Mouse (Mus musculus) testis, adult 2 months (tissue): ENCODE measurements around the gene Actn3. TPM values are rescaled to one million over a fixed set of nuclear protein-coding genes. Genes with fewer than 3 reads are reported as not detected.
"Not testable (repeated sequence)": the region's sequence is repeated elsewhere in the genome, so short reads cannot be mapped to it uniquely, and the experiment has no call there.

Source experiments
- H3K27ac ChIP-seq: fragments of 200-500 bp; 2 replicates; pipeline ENCODE4 v1.5.1; 2012; ENCODE audit warnings: low read depth, low read length; ENCODE audit not compliant: control insufficient read depth, insufficient read depth
- H3K27me3 ChIP-seq: fragments of 200-500 bp; 2 replicates; pipeline ENCODE4 v1.6.1; 2012; ENCODE audit warnings: mild to moderate bottlenecking, low read length, moderate library complexity; ENCODE audit not compliant: control insufficient read depth, insufficient read depth
- H3K36me3 ChIP-seq: fragments of 200-500 bp; 2 replicates; pipeline ENCODE4 v1.6.1; 2012; ENCODE audit warnings: mild to moderate bottlenecking, low read length; ENCODE audit not compliant: control insufficient read depth, insufficient read depth
- H3K4me1 ChIP-seq: fragments of 200-500 bp; 2 replicates; pipeline ENCODE4 v1.6.1; 2012; ENCODE audit warnings: low read length; ENCODE audit not compliant: control insufficient read depth, insufficient read depth
- H3K4me3 ChIP-seq: fragments of 200-500 bp; 2 replicates; pipeline ENCODE4 v1.5.1; 2012; ENCODE audit warnings: low read depth, mild to moderate bottlenecking, low read length, moderate library complexity, mixed read lengths; ENCODE audit not compliant: control insufficient read depth
- CTCF ChIP-seq: fragments of 200-500 bp; IDR thresholded peaks from 2 replicates; pipeline ENCODE4 v1.5.1; 2012; ENCODE audit warnings: low read depth, mild to moderate bottlenecking, inconsistent platforms, low read length, moderate library complexity; ENCODE audit not compliant: control insufficient read depth, insufficient read depth, insufficient replicate concordance
- POLR2A ChIP-seq: fragments of 200-500 bp; IDR thresholded peaks from 2 replicates; pipeline ENCODE4 v1.6.1; 2012; ENCODE audit warnings: low read depth, mild to moderate bottlenecking, inconsistent platforms, low read length, moderate library complexity; ENCODE audit not compliant: control insufficient read depth
- polyA plus RNA-seq: library from polyadenylated mRNA; depleted of rRNA; stranded (reverse); fragments of >200 nt; gene quantifications from 2 replicates; pipeline ENCODE4 v1.2.3, GENCODE M21; 2012; rRNA removed

Actn3 gene
- polyA plus RNA-seq, 1 experiment = 8.9 TPM

- Histone ChIP-seq H3K4me3 (no peak overlapping the region), H3K27ac (no peak overlapping the region), H3K36me3 (no peaks in the 10 kb centered on the region)
These were observed 48.6 kb downstream of the Actn3 start for GRCm38 (mm10) chr19:4829156-4829555.

DNA sequence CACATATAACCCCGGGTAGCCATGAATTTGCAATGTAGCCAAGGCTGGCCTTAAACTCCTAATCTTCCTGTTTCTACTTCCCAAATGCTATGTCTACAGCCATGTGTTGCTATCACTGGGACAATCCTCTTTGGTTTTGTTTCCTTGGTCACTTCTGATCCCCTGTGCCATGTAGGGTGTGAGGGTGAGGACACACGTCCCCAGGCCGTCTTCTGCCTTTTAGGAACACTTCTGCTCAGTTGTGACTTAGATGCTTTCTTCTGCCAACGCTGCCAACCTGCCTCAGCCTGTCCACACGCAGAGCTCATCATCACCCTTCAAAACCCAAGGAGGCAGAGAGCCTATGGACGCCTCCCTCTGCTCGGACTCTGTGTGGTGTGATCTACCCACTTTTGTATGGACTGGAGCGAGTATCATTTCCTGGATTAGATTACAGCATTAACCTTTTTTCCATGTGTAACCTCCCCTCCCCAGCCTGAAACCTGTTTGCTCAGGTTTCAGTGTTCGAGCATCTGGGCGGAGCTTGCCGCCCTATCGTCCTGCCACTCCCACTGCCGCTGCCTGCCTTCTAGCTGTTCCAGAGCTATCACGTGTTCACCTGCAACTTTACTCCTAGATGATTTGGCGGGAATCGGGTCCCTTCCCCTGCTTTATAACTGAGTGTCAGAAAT, 49.1 kb downstream of the Actn3 start:
- H3K36me3 ChIP-seq = no peaks in the 10 kb centered on the region
- H3K27ac ChIP-seq = no peak overlapping the region
- H3K4me3 ChIP-seq = no peak overlapping the region
- TF ChIP-seq CTCF (no peak), POLR2A (no peak)
- no peaks in the 10 kb centered on the region for H3K27me3 ChIP-seq
- H3K4me1 ChIP-seq = peaks cover 5% of the 10 kb centered on the region

More at GRCm38 (mm10) chr19:4829156-4829555, 48.6 kb downstream of the Actn3 start:
- Histone ChIP-seq H3K27me3 (no peaks in the 10 kb centered on the region), H3K4me1 (peaks cover 5% of the 10 kb centered on the region)
- TF ChIP-seq CTCF (no peak), POLR2A (no peak)

DNA sequence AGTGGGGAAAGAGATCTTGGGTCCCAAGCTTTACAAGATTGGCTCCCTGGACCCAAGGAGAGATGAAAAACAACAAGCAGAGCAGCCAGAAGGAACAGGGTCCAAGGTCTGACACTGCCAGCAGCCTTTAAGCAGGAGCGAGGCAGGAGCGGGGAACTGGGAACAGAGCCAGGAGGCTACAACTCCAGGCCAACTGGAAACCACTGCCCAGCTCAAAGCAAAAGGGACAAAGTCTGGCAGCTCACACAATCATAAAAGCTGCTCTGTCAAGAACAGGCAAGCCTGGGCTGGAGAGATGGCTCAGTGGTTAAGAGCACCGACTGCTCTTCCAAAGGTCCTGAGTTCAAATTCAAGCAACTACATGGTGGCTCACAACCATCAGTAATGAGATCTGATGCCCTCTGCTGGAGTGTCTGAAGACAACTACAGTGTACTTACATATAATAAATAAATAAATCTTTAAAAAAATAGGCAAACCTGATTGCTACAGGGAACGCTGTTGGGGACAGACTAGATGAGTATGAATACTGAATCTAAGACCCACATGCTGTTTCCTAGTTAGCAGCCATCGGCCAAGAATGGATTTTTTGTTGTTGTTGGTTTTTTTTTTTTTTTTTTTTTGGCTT, 56.9 kb downstream of the Actn3 start:
- no peak for TF ChIP-seq POLR2A
- no peak for TF ChIP-seq CTCF
- Histone ChIP-seq H3K36me3 (no peaks in the 10 kb centered on the region), H3K27me3 (no peaks in the 10 kb centered on the region), H3K27ac (no peak overlapping the region), H3K4me1 (no peaks in the 10 kb centered on the region), H3K4me3 (no peak overlapping the region)

- no peaks in the 10 kb centered on the region for H3K36me3 ChIP-seq
- no peaks in the 10 kb centered on the region for H3K27me3 ChIP-seq
- no peak for TF ChIP-seq CTCF
- peak overlapping the region; percentile 2; the same call in 1 of the 2 replicates for H3K4me3 ChIP-seq
- no peaks in the 10 kb centered on the region; the same call in 1 of the 2 replicates for H3K4me1 ChIP-seq
- no peak overlapping the region for H3K27ac ChIP-seq
These were observed 60.4 kb downstream of the Actn3 start for GRCm38 (mm10) chr19:4817182-4817835.

GRCm38 (mm10) chr19:4813015-4813414, 64.7 kb downstream of the Actn3 start:
- TF ChIP-seq POLR2A = no peak
- TF ChIP-seq CTCF = peak; percentile 55; the same call in 1 of the 2 replicates

GRCm38 (mm10) chr19:4812334-4812949, 65.3 kb downstream of the Actn3 start:
- H3K27me3 ChIP-seq, H3K4me1 ChIP-seq, H3K36me3 ChIP-seq: not testable (repeated sequence)
- peak overlapping the region; percentile 98 for H3K27ac ChIP-seq
- H3K4me3 ChIP-seq = peak overlapping the region; percentile 95

More at GRCm38 (mm10) chr19:4813015-4813414, 64.7 kb downstream of the Actn3 start:
- Histone ChIP-seq H3K36me3 (peaks cover 2% of the 10 kb centered on the region; the same call in 1 of the 2 replicates), H3K4me1 (no peaks in the 10 kb centered on the region; the same call in 1 of the 2 replicates), H3K27me3 (no peaks in the 10 kb centered on the region), H3K4me3 (peak overlapping the region; percentile 58), H3K27ac (no peak overlapping the region)

DNA sequence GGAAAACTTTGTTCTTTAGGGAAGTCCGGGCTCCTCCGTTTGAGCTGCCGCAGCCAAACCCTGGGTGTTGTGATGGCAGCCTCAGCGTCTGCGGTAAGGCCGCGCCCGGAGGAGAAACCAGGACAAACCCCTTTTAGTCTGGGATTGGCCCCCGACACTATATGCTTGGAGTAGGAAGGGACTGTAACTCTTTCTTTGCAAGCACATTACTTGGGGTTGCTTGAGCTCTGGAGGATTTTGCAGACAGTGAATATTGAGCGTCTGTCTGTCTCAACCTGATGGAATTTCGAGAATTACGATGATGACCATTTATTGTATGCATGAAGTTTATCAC, 65.8 kb downstream of the Actn3 start:
- Histone ChIP-seq H3K27ac (peak overlapping the region; percentile 98), H3K4me1 (no peaks in the 10 kb centered on the region; the same call in 1 of the 2 replicates), H3K36me3 (peaks cover 2% of the 10 kb centered on the region; the same call in 1 of the 2 replicates), H3K4me3 (peak overlapping the region; percentile 95), H3K27me3 (no peaks in the 10 kb centered on the region)
- TF ChIP-seq CTCF = no peak
- TF ChIP-seq POLR2A = no peak

Other genes starting within 250 kb of the Actn3 start
- 4.9 and 5.1 TPM in 2 replicates for gene Gm960, start 179.2 kb downstream of the Actn3 start, polyA plus RNA-seq
- gene Sptbn2, start 166.7 kb downstream of the Actn3 start, polyA plus RNA-seq = 1.1 and 1.3 TPM in 2 replicates
- 218 and 233 TPM in 2 replicates for gene Rbm4b, start 121.4 kb downstream of the Actn3 start, polyA plus RNA-seq
- gene Rbm4, start 84.0 kb downstream of the Actn3 start, polyA plus RNA-seq = 22.6 and 26.4 TPM in 2 replicates
- gene Gm21992, start 66.3 kb downstream of the Actn3 start, polyA plus RNA-seq = 5.9 and 9.4 TPM in 2 replicates
- gene Rbm14, start 66.3 kb downstream of the Actn3 start, polyA plus RNA-seq = 44.0 and 45.7 TPM in 2 replicates
- 57.9 and 66.4 TPM in 2 replicates for gene Ccs, start 38.6 kb downstream of the Actn3 start, polyA plus RNA-seq
- 39.4 and 40.3 TPM in 2 replicates for gene Ccdc87, start 38.5 kb downstream of the Actn3 start, polyA plus RNA-seq
- gene Ctsf, start 22.8 kb downstream of the Actn3 start, polyA plus RNA-seq = 32.4 and 35.7 TPM in 2 replicates
- 9.2 and 10.7 TPM in 2 replicates for gene Zdhhc24, start 759 bp upstream of the Actn3 start, polyA plus RNA-seq
- 15.5 and 16.5 TPM in 2 replicates for gene Bbs1, start 28.7 kb upstream of the Actn3 start, polyA plus RNA-seq
- 81.8 and 95.7 TPM in 2 replicates for gene Dpp3, start 50.4 kb upstream of the Actn3 start, polyA plus RNA-seq
- 0.77 and 0.96 TPM in 2 replicates for gene Peli3, start 65.2 kb upstream of the Actn3 start, polyA plus RNA-seq
- gene Mrpl11, start 84.2 kb upstream of the Actn3 start, polyA plus RNA-seq = 76.0 and 89.3 TPM in 2 replicates
- gene Npas4, start 112.4 kb upstream of the Actn3 start, polyA plus RNA-seq = 1.4 and 1.5 TPM in 2 replicates
- gene Slc29a2, start 146.0 kb upstream of the Actn3 start, polyA plus RNA-seq = 4.9 and 5.2 TPM in 2 replicates
- 3.7 and 4.2 TPM in 2 replicates for gene B4gat1, start 160.9 kb upstream of the Actn3 start, polyA plus RNA-seq
- 0.61 and 0.98 TPM in 2 replicates for gene AC124502.3, start 161.0 kb upstream of the Actn3 start, polyA plus RNA-seq
- 200 and 216 TPM in 2 replicates for gene Brms1, start 163.4 kb upstream of the Actn3 start, polyA plus RNA-seq
- gene Rin1, start 172.6 kb upstream of the Actn3 start, polyA plus RNA-seq = 27.1 and 27.5 TPM in 2 replicates
- gene Cd248, start 190.2 kb upstream of the Actn3 start, polyA plus RNA-seq = 2.5 and 2.9 TPM in 2 replicates
- gene Tmem151a, start 207.6 kb upstream of the Actn3 start, polyA plus RNA-seq = 22.5 and 22.6 TPM in 2 replicates
- 134 and 144 TPM in 2 replicates for gene Yif1a, start 210.6 kb upstream of the Actn3 start, polyA plus RNA-seq
- gene Cnih2, start 220.6 kb upstream of the Actn3 start, polyA plus RNA-seq = 42.8 and 43.5 TPM in 2 replicates
- gene Rab1b, start 229.2 kb upstream of the Actn3 start, polyA plus RNA-seq = 113 and 124 TPM in 2 replicates
- 92.7 and 92.9 TPM in 2 replicates for gene Klc2, start 240.7 kb upstream of the Actn3 start, polyA plus RNA-seq